ENCODE assay signal across 8 mouse cellular contexts in genomic region chr1:165091721-165092120, GRCm38 (mm10).
A peak's percentile ranks its signal among the peaks of the same experiment; 100 is the strongest.
DNase-seq lines count a peak whose midpoint lies in the region; ATAC-seq and TF ChIP-seq lines count a peak whose summit lies in the region.

No protein-coding gene starts in this region.

- DNase-seq in adrenal gland, postnatal 10 days = peak; percentile 32
- no peak for DNase-seq in adrenal gland, postnatal 4 days (ENCODE audit: low spot score in 2 of 2)
- DNase-seq in T-cell, adult 2 months (ENCODE audit: low spot score) = peak; percentile 79
- DNase-seq in embryonic facial prominence, embryonic 11.5 days (ENCODE audit: low spot score) = peak; percentile 67
- DNase-seq in left cerebral cortex, postnatal 36 days (ENCODE audit: low spot score in 2 of 2) = peak; percentile 82 to 87
- DNase-seq in natural killer cell, adult 2 months (ENCODE audit: low spot score in 2 of 2) = peak; percentile 29 to 45
- DNase-seq in thymus, adult 2 months = peak; percentile 57

- intact Hi-C loops in left cerebral cortex, postnatal 36 days (cut with DNase I) = no loop called here

- TF ChIP-seq CTCF in thymus, adult 2 months (IDR thresholded peaks at IDR 0.05; ENCODE audit: borderline replicate concordance, control insufficient read depth, extremely low read depth, insufficient read depth, low read length, poor library complexity) = no peak

- no peak overlapping the region for H3K9ac ChIP-seq in embryonic facial prominence, embryonic 11.5 days (replicated peaks; ENCODE audit: low read length)
- H3K9ac ChIP-seq in hindbrain, embryonic 15.5 days = peak overlapping the region; percentile 36; the same call in 1 of the 2 replicates

- no peak; the same call in 1 of the 2 replicates for ATAC-seq in embryonic facial prominence, embryonic 11.5 days (replicated peaks; ENCODE audit: insufficient number of reproducible peaks, low FRiP score, low TSS enrichment, low read depth)
- peak; percentile 91 for ATAC-seq in hindbrain, embryonic 15.5 days (ENCODE audit: low FRiP score, low read depth)

- peak overlapping the region; percentile 42 for H3K4me2 ChIP-seq in embryonic facial prominence, embryonic 11.5 days (ENCODE audit: low read depth, low read length)
- H3K4me2 ChIP-seq in hindbrain, embryonic 15.5 days = peak overlapping the region; percentile 55

- H3K4me1 ChIP-seq in embryonic facial prominence, embryonic 11.5 days (ENCODE audit: control insufficient read depth, insufficient read depth, low read length) = no peaks in the 10 kb centered on the region
- H3K4me1 ChIP-seq in hindbrain, embryonic 15.5 days (replicated peaks) = peaks cover 10% of the 10 kb centered on the region
- peaks cover 6% of the 10 kb centered on the region for H3K4me1 ChIP-seq in thymus, adult 2 months (replicated peaks; ENCODE audit: control insufficient read depth, insufficient read depth, low read length)

- no peaks in the 10 kb centered on the region for H3K27me3 ChIP-seq in embryonic facial prominence, embryonic 11.5 days (ENCODE audit: control insufficient read depth, insufficient read depth, low read length)
- H3K27me3 ChIP-seq in hindbrain, embryonic 15.5 days = no peaks in the 10 kb centered on the region
- H3K27me3 ChIP-seq in thymus, adult 2 months (ENCODE audit: control insufficient read depth, insufficient read depth, low read length) = no peaks in the 10 kb centered on the region

- no peaks in the 10 kb centered on the region for H3K9me3 ChIP-seq in embryonic facial prominence, embryonic 11.5 days (replicated peaks; ENCODE audit: control insufficient read depth, low read length)
- H3K9me3 ChIP-seq in hindbrain, embryonic 15.5 days = no peaks in the 10 kb centered on the region

- no peaks in the 10 kb centered on the region for H3K36me3 ChIP-seq in embryonic facial prominence, embryonic 11.5 days (replicated peaks; ENCODE audit: control insufficient read depth, insufficient read depth, low read depth, low read length)
- H3K36me3 ChIP-seq in hindbrain, embryonic 15.5 days = no peaks in the 10 kb centered on the region
- H3K36me3 ChIP-seq in thymus, adult 2 months (ENCODE audit: control insufficient read depth, insufficient read depth, low read length) = no peaks in the 10 kb centered on the region

- H3K4me3 ChIP-seq in embryonic facial prominence, embryonic 11.5 days (ENCODE audit: low read depth, low read length) = no peak overlapping the region
- peak overlapping the region; percentile 29 for H3K4me3 ChIP-seq in hindbrain, embryonic 15.5 days
- no peak overlapping the region for H3K4me3 ChIP-seq in thymus, adult 2 months (ENCODE audit: control insufficient read depth, insufficient read depth, low read length)

- H3K27ac ChIP-seq in embryonic facial prominence, embryonic 11.5 days (replicated peaks; ENCODE audit: low read depth, low read length) = no peak overlapping the region
- peak overlapping the region; percentile 74 for H3K27ac ChIP-seq in hindbrain, embryonic 15.5 days (replicated peaks)
- H3K27ac ChIP-seq in thymus, adult 2 months (ENCODE audit: control insufficient read depth, insufficient read depth, low read length) = no peak overlapping the region

- TF ChIP-seq POLR2A in thymus, adult 2 months (IDR thresholded peaks at IDR 0.05; ENCODE audit: control insufficient read depth, extremely low read depth, insufficient read depth, low read length, poor library complexity) = no peak

- 8% methylated on average over 15 of the region's 15 CpGs for WGBS in embryonic facial prominence, embryonic 11.5 days
- 13% methylated on average over 15 of the region's 15 CpGs for WGBS in hindbrain, embryonic 15.5 days
- WGBS in thymus, adult 2 months = 15% methylated on average over 15 of the region's 15 CpGs

Comparison
In these comparisons a context has a peak if more than half of its experiments do, and no peak if none do; other contexts are left out.
1. DNase-seq: peak in adrenal gland, postnatal 10 days (single experiment), T-cell, adult 2 months (single experiment), embryonic facial prominence, embryonic 11.5 days (single experiment), left cerebral cortex, postnatal 36 days (2 of 2), natural killer cell, adult 2 months (2 of 2) and thymus, adult 2 months (single experiment); none in adrenal gland, postnatal 4 days (0 of 2).